Mouse (Mus musculus): ENCODE measurements at regions not wholly inside any gene's neighbourhood (a gene's known extent, or its start where the extent isn't known, plus 50 kb on each side); places are given as distances from the start of the nearest gene placed in this dataset.

DNA sequence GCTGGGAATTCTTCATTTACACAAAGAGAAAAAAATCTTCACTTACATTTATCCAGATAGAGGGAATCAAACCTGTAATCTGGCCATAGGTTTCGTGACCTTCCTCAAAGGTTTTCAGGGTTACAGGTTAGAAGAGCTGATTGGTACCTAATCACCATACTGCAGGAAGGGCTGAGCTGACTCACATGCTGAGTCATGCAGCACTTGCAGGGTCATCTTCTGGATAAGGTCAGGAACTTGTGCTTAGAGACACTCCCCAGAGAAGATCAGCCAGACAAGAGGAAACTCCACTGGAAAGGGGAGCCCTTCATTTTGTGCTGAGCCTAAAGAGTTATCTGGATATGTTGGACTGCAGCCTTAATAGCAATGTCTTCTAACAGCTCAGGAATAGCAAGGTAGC, 237.6 kb downstream of the Pax3 start:
- no peak for ATAC-seq (ENCODE audit: insufficient number of reproducible peaks, insufficient read depth, low FRiP score, low read depth)
- Histone ChIP-seq H3K9ac (replicated peaks; ENCODE audit: low read depth, low read length) (no peak overlapping the region), H3K4me3 (ENCODE audit: low read depth, low read length) (no peak overlapping the region), H3K4me2 (replicated peaks; ENCODE audit: low read depth, low read length) (no peak overlapping the region), H3K27ac (ENCODE audit: low read length) (no peak overlapping the region), H3K36me3 (ENCODE audit: control insufficient read depth, insufficient read depth, low read length) (no peaks in the 10 kb centered on the region), H3K9me3 (ENCODE audit: control insufficient read depth, low read depth, low read length) (no peaks in the 10 kb centered on the region), H3K27me3 (ENCODE audit: control insufficient read depth, insufficient read depth, low read length) (no peaks in the 10 kb centered on the region), H3K4me1 (ENCODE audit: control insufficient read depth, insufficient read depth, low read length) (no peaks in the 10 kb centered on the region)
- WGBS: 81% methylated on average over 1 of the region's 1 CpGs

GRCm38 (mm10) chr1:77957156-77957767, 239.7 kb downstream of the Pax3 start:
- 67% methylated on average over 8 of the region's 8 CpGs for WGBS
- Histone ChIP-seq H3K27me3 (ENCODE audit: control insufficient read depth, insufficient read depth, low read length) (no peaks in the 10 kb centered on the region), H3K9ac (replicated peaks; ENCODE audit: low read depth, low read length) (no peak overlapping the region), H3K9me3 (ENCODE audit: control insufficient read depth, low read depth, low read length) (no peaks in the 10 kb centered on the region), H3K36me3 (ENCODE audit: control insufficient read depth, insufficient read depth, low read length) (no peaks in the 10 kb centered on the region), H3K4me1 (ENCODE audit: control insufficient read depth, insufficient read depth, low read length) (no peaks in the 10 kb centered on the region), H3K4me2 (replicated peaks; ENCODE audit: low read depth, low read length) (no peak overlapping the region), H3K27ac (ENCODE audit: low read length) (no peak overlapping the region), H3K4me3 (ENCODE audit: low read depth, low read length) (no peak overlapping the region)
- no peak for ATAC-seq (ENCODE audit: insufficient number of reproducible peaks, insufficient read depth, low FRiP score, low read depth)

GRCm38 (mm10) chr1:77947894-77948293, 249.0 kb downstream of the Pax3 start:
- ATAC-seq (ENCODE audit: insufficient number of reproducible peaks, insufficient read depth, low FRiP score, low read depth): no peak
- H3K36me3 ChIP-seq (ENCODE audit: control insufficient read depth, insufficient read depth, low read length): no peaks in the 10 kb centered on the region

DNA sequence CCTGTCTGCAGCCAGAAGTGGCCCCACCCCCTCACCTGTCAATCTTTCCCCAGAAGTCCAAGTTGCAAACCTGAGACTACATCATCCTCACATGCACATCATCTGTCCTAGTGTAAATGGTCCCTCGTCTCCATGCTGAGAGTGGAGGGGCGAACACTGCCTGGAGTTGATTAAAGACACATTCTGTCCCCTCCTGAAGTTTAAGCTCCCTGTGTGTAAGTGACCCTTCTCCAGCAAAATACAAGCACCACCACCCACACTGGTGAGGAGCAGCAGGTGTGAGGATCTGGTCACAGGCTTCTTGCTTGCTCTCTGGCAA, 252.6 kb downstream of the Pax3 start:
- no peaks in the 10 kb centered on the region for H3K36me3 ChIP-seq (ENCODE audit: control insufficient read depth, insufficient read depth, low read length)
- no peak overlapping the region for H3K27ac ChIP-seq (ENCODE audit: low read length)
- WGBS: 75% methylated on average over 2 of the region's 2 CpGs
- ATAC-seq (ENCODE audit: insufficient number of reproducible peaks, insufficient read depth, low FRiP score, low read depth): no peak
- no peaks in the 10 kb centered on the region for H3K9me3 ChIP-seq (ENCODE audit: control insufficient read depth, low read depth, low read length)
- no peaks in the 10 kb centered on the region for H3K27me3 ChIP-seq (ENCODE audit: control insufficient read depth, insufficient read depth, low read length)
- no peaks in the 10 kb centered on the region for H3K4me1 ChIP-seq (ENCODE audit: control insufficient read depth, insufficient read depth, low read length)
- H3K4me2 ChIP-seq (replicated peaks; ENCODE audit: low read depth, low read length): no peak overlapping the region
- H3K4me3 ChIP-seq (ENCODE audit: low read depth, low read length): no peak overlapping the region
- H3K9ac ChIP-seq (replicated peaks; ENCODE audit: low read depth, low read length): no peak overlapping the region

More at GRCm38 (mm10) chr1:77947894-77948293, 249.0 kb downstream of the Pax3 start:
- 78% methylated on average over 2 of the region's 2 CpGs for WGBS
- H3K27me3 ChIP-seq (ENCODE audit: control insufficient read depth, insufficient read depth, low read length): no peaks in the 10 kb centered on the region
- no peaks in the 10 kb centered on the region for H3K4me1 ChIP-seq (ENCODE audit: control insufficient read depth, insufficient read depth, low read length)
- H3K9ac ChIP-seq (replicated peaks; ENCODE audit: low read depth, low read length): no peak overlapping the region
- no peak overlapping the region for H3K4me3 ChIP-seq (ENCODE audit: low read depth, low read length)
- no peak overlapping the region for H3K27ac ChIP-seq (ENCODE audit: low read length)
- no peaks in the 10 kb centered on the region for H3K9me3 ChIP-seq (ENCODE audit: control insufficient read depth, low read depth, low read length)
- no peak overlapping the region for H3K4me2 ChIP-seq (replicated peaks; ENCODE audit: low read depth, low read length)

GRCm38 (mm10) chr1:77943633-77944326, 253.2 kb downstream of the Pax3 start:
- no peak for ATAC-seq (ENCODE audit: insufficient number of reproducible peaks, insufficient read depth, low FRiP score, low read depth)
- H3K4me2 ChIP-seq (replicated peaks; ENCODE audit: low read depth, low read length): no peak overlapping the region
- no peak overlapping the region for H3K9ac ChIP-seq (replicated peaks; ENCODE audit: low read depth, low read length)
- no peaks in the 10 kb centered on the region for H3K36me3 ChIP-seq (ENCODE audit: control insufficient read depth, insufficient read depth, low read length)
- H3K27ac ChIP-seq (ENCODE audit: low read length): no peak overlapping the region
- H3K27me3 ChIP-seq (ENCODE audit: control insufficient read depth, insufficient read depth, low read length): no peaks in the 10 kb centered on the region
- no peak overlapping the region for H3K4me3 ChIP-seq (ENCODE audit: low read depth, low read length)
- H3K9me3 ChIP-seq (ENCODE audit: control insufficient read depth, low read depth, low read length): no peaks in the 10 kb centered on the region
- 73% methylated on average over 14 of the region's 14 CpGs for WGBS
- no peaks in the 10 kb centered on the region for H3K4me1 ChIP-seq (ENCODE audit: control insufficient read depth, insufficient read depth, low read length)

GRCm38 (mm10) chr1:77943101-77943500, 253.8 kb downstream of the Pax3 start:
- no peak overlapping the region for H3K4me3 ChIP-seq (ENCODE audit: low read depth, low read length)
- H3K4me2 ChIP-seq (replicated peaks; ENCODE audit: low read depth, low read length): no peak overlapping the region
- no peaks in the 10 kb centered on the region for H3K9me3 ChIP-seq (ENCODE audit: control insufficient read depth, low read depth, low read length)
- H3K9ac ChIP-seq (replicated peaks; ENCODE audit: low read depth, low read length): no peak overlapping the region
- no peaks in the 10 kb centered on the region for H3K27me3 ChIP-seq (ENCODE audit: control insufficient read depth, insufficient read depth, low read length)
- H3K36me3 ChIP-seq (ENCODE audit: control insufficient read depth, insufficient read depth, low read length): no peaks in the 10 kb centered on the region
- no peak for ATAC-seq (ENCODE audit: insufficient number of reproducible peaks, insufficient read depth, low FRiP score, low read depth)
- no peaks in the 10 kb centered on the region for H3K4me1 ChIP-seq (ENCODE audit: control insufficient read depth, insufficient read depth, low read length)
- H3K27ac ChIP-seq (ENCODE audit: low read length): no peak overlapping the region
- 6% methylated on average over 5 of the region's 5 CpGs for WGBS

- no peak for ATAC-seq (ENCODE audit: insufficient number of reproducible peaks, insufficient read depth, low FRiP score, low read depth)
These were observed 263.7 kb downstream of the Pax3 start for GRCm38 (mm10) chr1:77933095-77933766.

DNA sequence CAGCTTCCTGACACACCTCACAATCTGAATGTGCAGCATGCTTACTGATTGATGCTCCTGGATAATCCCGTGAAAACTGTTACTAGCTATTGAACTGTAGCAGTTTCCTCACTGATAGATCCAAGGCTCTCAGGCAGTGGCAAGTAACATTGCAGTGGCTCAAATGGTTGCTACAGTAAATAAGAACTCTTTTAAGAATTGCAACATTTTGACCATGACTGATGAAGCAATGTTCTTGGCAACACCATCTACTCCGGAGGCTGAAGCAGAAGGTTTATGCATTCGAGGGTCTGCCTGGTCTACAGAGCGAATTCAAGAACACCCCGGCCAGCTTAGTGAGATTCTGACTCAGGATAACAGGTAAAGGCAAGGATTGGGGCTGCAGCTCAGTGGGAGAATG, 264.7 kb downstream of the Pax3 start:
- 78% methylated on average over 5 of the region's 5 CpGs for WGBS
- Histone ChIP-seq H3K4me2 (replicated peaks; ENCODE audit: low read depth, low read length) (no peak overlapping the region), H3K27me3 (ENCODE audit: control insufficient read depth, insufficient read depth, low read length) (no peaks in the 10 kb centered on the region), H3K4me3 (ENCODE audit: low read depth, low read length) (no peak overlapping the region), H3K9ac (replicated peaks; ENCODE audit: low read depth, low read length) (no peak overlapping the region), H3K27ac (ENCODE audit: low read length) (no peak overlapping the region), H3K36me3 (ENCODE audit: control insufficient read depth, insufficient read depth, low read length) (no peaks in the 10 kb centered on the region), H3K4me1 (ENCODE audit: control insufficient read depth, insufficient read depth, low read length) (no peaks in the 10 kb centered on the region), H3K9me3 (ENCODE audit: control insufficient read depth, low read depth, low read length) (no peaks in the 10 kb centered on the region)
- ATAC-seq (ENCODE audit: insufficient number of reproducible peaks, insufficient read depth, low FRiP score, low read depth): no peak

More at GRCm38 (mm10) chr1:77933095-77933766, 263.7 kb downstream of the Pax3 start:
- H3K4me3 ChIP-seq (ENCODE audit: low read depth, low read length): no peak overlapping the region
- H3K4me2 ChIP-seq (replicated peaks; ENCODE audit: low read depth, low read length): no peak overlapping the region
- no peak overlapping the region for H3K27ac ChIP-seq (ENCODE audit: low read length)
- WGBS: 54% methylated on average over 6 of the region's 6 CpGs
- H3K9ac ChIP-seq (replicated peaks; ENCODE audit: low read depth, low read length): no peak overlapping the region
- H3K4me1 ChIP-seq (ENCODE audit: control insufficient read depth, insufficient read depth, low read length): no peaks in the 10 kb centered on the region
- no peaks in the 10 kb centered on the region for H3K9me3 ChIP-seq (ENCODE audit: control insufficient read depth, low read depth, low read length)
- H3K36me3 ChIP-seq (ENCODE audit: control insufficient read depth, insufficient read depth, low read length): no peaks in the 10 kb centered on the region
- H3K27me3 ChIP-seq (ENCODE audit: control insufficient read depth, insufficient read depth, low read length): no peaks in the 10 kb centered on the region
